Mouse (Mus musculus): Measurements from ENCODE around the gene Chp2. TPM values are rescaled to one million over a fixed set of nuclear protein-coding genes. Genes with fewer than 3 reads are reported as not detected.

Gene Chp2
- polyA plus RNA-seq, 1 experiment = 5.7 TPM

- no peaks in the 10 kb centered on the region for H3K4me1 ChIP-seq (replicated peaks; ENCODE audit: control insufficient read depth, insufficient read depth, low read length)
- no peaks in the 10 kb centered on the region for H3K36me3 ChIP-seq (ENCODE audit: control insufficient read depth, insufficient read depth, low read length)
- no peak overlapping the region for H3K4me3 ChIP-seq (ENCODE audit: control insufficient read depth, insufficient read depth, low read length)
- H3K27me3 ChIP-seq (ENCODE audit: control insufficient read depth, insufficient read depth, low read length) = no peaks in the 10 kb centered on the region
- 86% methylated on average over 4 of the region's 4 CpGs for whole genome bisulfite sequencing
- TF ChIP-seq CTCF (IDR thresholded peaks at IDR 0.05; ENCODE audit: borderline replicate concordance, control insufficient read depth, extremely low read depth, insufficient read depth, low read length, poor library complexity) (no peak), POLR2A (IDR thresholded peaks at IDR 0.05; ENCODE audit: control insufficient read depth, extremely low read depth, insufficient read depth, low read length, poor library complexity) (no peak)
- H3K27ac ChIP-seq (ENCODE audit: control insufficient read depth, insufficient read depth, low read length) = no peak overlapping the region
- no peak for DNase-seq
Measured at GRCm38 (mm10) chr7:122268983-122269486, 49.7 kb downstream of the Chp2 start.

DNA sequence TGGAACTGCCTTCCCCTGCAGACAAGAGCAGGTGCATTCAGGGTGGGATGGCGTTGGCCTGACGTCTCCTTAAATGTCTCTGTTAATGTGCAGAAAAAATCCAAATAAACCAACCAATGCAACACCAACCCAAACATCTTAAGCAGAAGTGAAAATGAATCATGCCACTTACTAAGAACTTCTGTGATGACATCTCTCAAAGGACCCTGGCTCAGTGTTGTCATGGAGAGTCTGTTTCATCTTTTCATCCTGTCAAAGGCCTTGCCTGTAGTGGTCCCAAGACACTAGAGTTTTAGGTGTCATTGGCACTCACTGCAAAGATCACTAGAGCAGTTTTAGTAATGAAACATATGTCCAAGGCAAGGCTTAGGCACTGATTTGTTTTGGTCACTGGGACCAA is 53.0 kb downstream of the Chp2 start:
- Histone ChIP-seq H3K27ac (ENCODE audit: control insufficient read depth, insufficient read depth, low read length) (no peak overlapping the region), H3K4me1 (replicated peaks; ENCODE audit: control insufficient read depth, insufficient read depth, low read length) (no peaks in the 10 kb centered on the region), H3K27me3 (ENCODE audit: control insufficient read depth, insufficient read depth, low read length) (no peaks in the 10 kb centered on the region), H3K4me3 (ENCODE audit: control insufficient read depth, insufficient read depth, low read length) (no peak overlapping the region), H3K36me3 (ENCODE audit: control insufficient read depth, insufficient read depth, low read length) (no peaks in the 10 kb centered on the region)
- TF ChIP-seq POLR2A (IDR thresholded peaks at IDR 0.05; ENCODE audit: control insufficient read depth, extremely low read depth, insufficient read depth, low read length, poor library complexity) (no peak), CTCF (IDR thresholded peaks at IDR 0.05; ENCODE audit: borderline replicate concordance, control insufficient read depth, extremely low read depth, insufficient read depth, low read length, poor library complexity) (no peak)
- DNase-seq = no peak
- 99% methylated on average over 2 of the region's 2 CpGs for WGBS

Other genes starting within 250 kb of the Chp2 start
- gene Cog7, start 237.8 kb upstream of the Chp2 start, polyA plus RNA-seq (2012; rRNA removed) = 14.1 and 15.2 TPM in 2 replicates
- gene Gga2, start 198.3 kb upstream of the Chp2 start, polyA plus RNA-seq (2012; rRNA removed) = 35.4 and 51.1 TPM in 2 replicates
- gene Ubfd1, start 152.3 kb upstream of the Chp2 start, polyA plus RNA-seq (2012; rRNA removed) = 34.3 and 35.1 TPM in 2 replicates
- 9.6 and 10.5 TPM in 2 replicates for gene Ears2, start 152.2 kb upstream of the Chp2 start, polyA plus RNA-seq (2012; rRNA removed)
- gene Ndufab1, start 117.6 kb upstream of the Chp2 start, polyA plus RNA-seq (2012; rRNA removed) = 361 and 467 TPM in 2 replicates
- 5.9 and 6.1 TPM in 2 replicates for gene Palb2, start 86.5 kb upstream of the Chp2 start, polyA plus RNA-seq (2012; rRNA removed)
- gene Dctn5, start 86.5 kb upstream of the Chp2 start, polyA plus RNA-seq (2012; rRNA removed) = 99.5 and 130 TPM in 2 replicates
- 71.8 and 93.5 TPM in 2 replicates for gene Plk1, start 60.1 kb upstream of the Chp2 start, polyA plus RNA-seq (2012; rRNA removed)
- 0.11 and 0.17 TPM in 2 replicates for gene Ern2, start 33.3 kb upstream of the Chp2 start, polyA plus RNA-seq (2012; rRNA removed)
- 242 and 247 TPM in 2 replicates for gene Prkcb, start 69.3 kb downstream of the Chp2 start, polyA plus RNA-seq (2012; rRNA removed)

Data from thymus, adult 2 months (tissue).